Mouse (Mus musculus): ENCODE measurements at regions not wholly inside any gene's neighbourhood (a gene's known extent, or its start where the extent isn't known, plus 50 kb on each side); places are given as distances from the start of the nearest gene placed in this dataset.

DNA sequence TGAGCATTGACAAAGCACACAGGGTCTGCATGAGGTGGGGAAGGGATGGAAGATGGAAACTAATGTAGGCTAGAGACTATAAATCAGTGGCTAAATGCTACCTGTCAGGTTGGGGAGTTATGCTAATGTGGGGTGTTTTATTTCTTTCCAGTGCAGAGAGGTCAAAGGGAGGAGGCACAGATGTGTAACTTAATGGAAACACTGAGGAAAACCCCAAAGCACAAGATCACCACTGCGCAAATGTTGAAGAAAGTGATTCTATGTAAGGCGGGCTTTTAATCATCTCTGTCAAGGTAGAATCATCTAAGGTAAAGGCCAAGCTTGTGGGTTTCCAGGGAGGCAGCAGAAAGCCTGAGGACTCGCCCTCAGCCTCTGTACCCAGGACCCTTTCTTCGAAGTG lies 303.2 kb upstream of the 4930412O13Rik start:
- no peak for TF ChIP-seq CTCF (conservative IDR thresholded peaks at IDR 0.05 in 1 of 2, IDR thresholded peaks at IDR 0.05 in 1 of 2; ENCODE audit: low read depth in 2 of 2, low read length in 2 of 2)
- TF ChIP-seq RAD21 (IDR thresholded peaks at IDR 0.05; ENCODE audit: low read depth, low read length) = no peak
- no peak for TF ChIP-seq ZMIZ1 (IDR thresholded peaks at IDR 0.05; ENCODE audit: low read depth, low read length)
